Mouse (Mus musculus): Measurements from ENCODE around the gene Rassf5. TPM values are rescaled to one million over a fixed set of nuclear protein-coding genes. Genes with fewer than 3 reads are reported as not detected.

Rassf5 gene
- total RNA-seq (2023) = 179 TPM

GRCm38 (mm10) chr1:131245089-131245856 is at the start of gene Rassf5:
TSS of gene Rassf5 (minus strand) at chr1:131245258.

GRCm38 (mm10) chr1:131279456-131279776 is 34.4 kb upstream of the Rassf5 start, which contains the start of gene Ikbke:
TSS of gene Ikbke (minus strand) at chr1:131279606.

GRCm38 (mm10) chr1:131153018-131153629 is 91.9 kb downstream of the Rassf5 start, which contains the start of gene Eif2d:
TSS of gene Eif2d (plus strand) at chr1:131153181.

GRCm38 (mm10) chr1:131138191-131139016 is 106.7 kb downstream of the Rassf5 start, which contains the start of gene Dyrk3:
TSS of gene Dyrk3 (minus strand) at chr1:131138340.

Other genes starting within 250 kb of the Rassf5 start
- gene Il10, start 225.4 kb downstream of the Rassf5 start, total RNA-seq (2023) = 1.6 TPM
- 62.8 TPM for gene Mapkapk2, start 147.4 kb downstream of the Rassf5 start, total RNA-seq (2023)
- 0.80 TPM for gene Dyrk3, start 106.9 kb downstream of the Rassf5 start, total RNA-seq (2023)
- 35.2 TPM for gene Eif2d, start 92.1 kb downstream of the Rassf5 start, total RNA-seq (2023)
- gene Ikbke, start 34.3 kb upstream of the Rassf5 start, total RNA-seq (2023) = 332 TPM

Data from CD4-positive naive resting alpha-beta T cell, adult 57 days (primary cell).